Mouse (Mus musculus): ENCODE data around the gene Tbc1d5. TPM values are rescaled to one million over a fixed set of nuclear protein-coding genes. Genes with fewer than 3 reads are reported as not detected.

Tbc1d5 gene
- 23.7 TPM for polyA plus RNA-seq (2021)

GRCm38 (mm10) chr17:51179195-51179953 lies at the start of gene Tbc1d5:
Gene Tbc1d5 (minus strand): TSS chr17:51179352.
- in situ Hi-C loops (cut with MboI; ENCODE audit: low pct_unique_long_range_greater_than_20kb) = no loop called here
- POLR2A ChIA-PET = no interaction called here
- TF ChIP-seq CTCF (IDR thresholded peaks at IDR 0.05) = no peak
- ATAC-seq (peak; percentile 96), DNase-seq (ENCODE audit: low read depth, low spot score) (peak; percentile 37)
- CTCF ChIA-PET = interaction anchor here (1.4 to 1.6 kb wide), 2 partner anchors 11 to 17 kb away, joined by 3 to 6 read pairs; no protein-coding TSS in a partner anchor
- peaks cover 9% of the 10 kb centered on the region for H3K27me3 ChIP-seq

GRCm38 (mm10) chr17:51226056-51226455 lies 46.9 kb upstream of the Tbc1d5 start:
- ChIA-PET CTCF (no interaction called here), POLR2A (no interaction called here)
- ATAC-seq (no peak), DNase-seq (ENCODE audit: low read depth, low spot score) (no peak)
- in situ Hi-C loops (cut with MboI; ENCODE audit: low pct_unique_long_range_greater_than_20kb) = no loop called here
- H3K27me3 ChIP-seq = peaks cover 21% of the 10 kb centered on the region
- TF ChIP-seq CTCF (IDR thresholded peaks at IDR 0.05) = no peak

- in situ Hi-C loops (cut with MboI; ENCODE audit: low pct_unique_long_range_greater_than_20kb) = no loop called here
- no peak for ATAC-seq
- no peak for DNase-seq (ENCODE audit: low read depth, low spot score)
- ChIA-PET CTCF (no interaction called here), POLR2A (no interaction called here)
- H3K27me3 ChIP-seq = peaks cover 20% of the 10 kb centered on the region
- TF ChIP-seq CTCF (IDR thresholded peaks at IDR 0.05) = no peak
Observed at GRCm38 (mm10) chr17:51223152-51223551, 44.0 kb upstream of the Tbc1d5 start.

GRCm38 (mm10) chr17:51221075-51221474 lies 41.9 kb upstream of the Tbc1d5 start:
- ChIA-PET POLR2A (no interaction called here), CTCF (no interaction called here)
- H3K27me3 ChIP-seq = peaks cover 22% of the 10 kb centered on the region
- TF ChIP-seq CTCF (IDR thresholded peaks at IDR 0.05) = no peak
- ATAC-seq (no peak), DNase-seq (ENCODE audit: low read depth, low spot score) (no peak)
- in situ Hi-C loops (cut with MboI; ENCODE audit: low pct_unique_long_range_greater_than_20kb) = no loop called here

GRCm38 (mm10) chr17:51219897-51220296 lies 40.7 kb upstream of the Tbc1d5 start:
- DNase-seq (ENCODE audit: low read depth, low spot score) (no peak), ATAC-seq (no peak)
- CTCF ChIA-PET = no interaction called here
- H3K27me3 ChIP-seq = peaks cover 22% of the 10 kb centered on the region
- POLR2A ChIA-PET = no interaction called here
- in situ Hi-C loops (cut with MboI; ENCODE audit: low pct_unique_long_range_greater_than_20kb) = no loop called here
- TF ChIP-seq CTCF (IDR thresholded peaks at IDR 0.05) = no peak

- ATAC-seq (no peak), DNase-seq (ENCODE audit: low read depth, low spot score) (no peak)
- ChIA-PET POLR2A (no interaction called here), CTCF (no interaction called here)
- H3K27me3 ChIP-seq = peaks cover 25% of the 10 kb centered on the region
- no peak for TF ChIP-seq CTCF (IDR thresholded peaks at IDR 0.05)
- in situ Hi-C loops (cut with MboI; ENCODE audit: low pct_unique_long_range_greater_than_20kb) = no loop called here
Observed at GRCm38 (mm10) chr17:51216426-51216825, 37.3 kb upstream of the Tbc1d5 start.

GRCm38 (mm10) chr17:51209565-51209964 lies 30.4 kb upstream of the Tbc1d5 start:
- in situ Hi-C loops (cut with MboI; ENCODE audit: low pct_unique_long_range_greater_than_20kb) = no loop called here
- ATAC-seq (no peak), DNase-seq (ENCODE audit: low read depth, low spot score) (no peak)
- peaks cover 37% of the 10 kb centered on the region for H3K27me3 ChIP-seq
- CTCF ChIA-PET = interaction anchor here (1.1 kb wide), 1 partner anchor 11 kb away, joined by 3 read pairs; no protein-coding TSS in a partner anchor
- no peak for TF ChIP-seq CTCF (IDR thresholded peaks at IDR 0.05)
- POLR2A ChIA-PET = no interaction called here

GRCm38 (mm10) chr17:51204643-51205042 lies 25.5 kb upstream of the Tbc1d5 start:
- ChIA-PET POLR2A (no interaction called here), CTCF (no interaction called here)
- DNase-seq (ENCODE audit: low read depth, low spot score) (no peak), ATAC-seq (no peak)
- in situ Hi-C loops (cut with MboI; ENCODE audit: low pct_unique_long_range_greater_than_20kb) = no loop called here
- H3K27me3 ChIP-seq = peaks cover 36% of the 10 kb centered on the region
- no peak for TF ChIP-seq CTCF (IDR thresholded peaks at IDR 0.05)

- DNase-seq (ENCODE audit: low read depth, low spot score) = no peak
- in situ Hi-C loops (cut with MboI; ENCODE audit: low pct_unique_long_range_greater_than_20kb) = no loop called here
- H3K27me3 ChIP-seq = peaks cover 49% of the 10 kb centered on the region
- ChIA-PET POLR2A (no interaction called here), CTCF (no interaction called here)
- no peak for ATAC-seq
- TF ChIP-seq CTCF (IDR thresholded peaks at IDR 0.05) = no peak
Observed at GRCm38 (mm10) chr17:51195561-51195960, 16.4 kb upstream of the Tbc1d5 start.

GRCm38 (mm10) chr17:51194787-51195186 lies 15.6 kb upstream of the Tbc1d5 start:
- ATAC-seq = no peak
- in situ Hi-C loops (cut with MboI; ENCODE audit: low pct_unique_long_range_greater_than_20kb) = no loop called here
- H3K27me3 ChIP-seq = peaks cover 45% of the 10 kb centered on the region
- ChIA-PET POLR2A (no interaction called here), CTCF (no interaction called here)
- no peak for TF ChIP-seq CTCF (IDR thresholded peaks at IDR 0.05)
- no peak for DNase-seq (ENCODE audit: low read depth, low spot score)

GRCm38 (mm10) chr17:51191381-51191780 lies 12.2 kb upstream of the Tbc1d5 start:
- no peak for ATAC-seq
- H3K27me3 ChIP-seq = peaks cover 32% of the 10 kb centered on the region
- DNase-seq (ENCODE audit: low read depth, low spot score) = no peak
- CTCF ChIA-PET = no interaction called here
- no peak for TF ChIP-seq CTCF (IDR thresholded peaks at IDR 0.05)
- POLR2A ChIA-PET = no interaction called here
- in situ Hi-C loops (cut with MboI; ENCODE audit: low pct_unique_long_range_greater_than_20kb) = no loop called here

GRCm38 (mm10) chr17:51182715-51183114 lies 3.6 kb upstream of the Tbc1d5 start:
- DNase-seq (ENCODE audit: low read depth, low spot score) (no peak), ATAC-seq (no peak)
- TF ChIP-seq CTCF (IDR thresholded peaks at IDR 0.05) = no peak
- in situ Hi-C loops (cut with MboI; ENCODE audit: low pct_unique_long_range_greater_than_20kb) = loop anchor here (10.0 kb wide), 1 partner anchor 358 kb away; no protein-coding TSS in a partner anchor
- H3K27me3 ChIP-seq = peaks cover 25% of the 10 kb centered on the region
- CTCF ChIA-PET = no interaction called here
- POLR2A ChIA-PET = no interaction called here
